Comparison of ENCODE assay signal across 9 mouse cellular contexts in the genomic region with DNA sequence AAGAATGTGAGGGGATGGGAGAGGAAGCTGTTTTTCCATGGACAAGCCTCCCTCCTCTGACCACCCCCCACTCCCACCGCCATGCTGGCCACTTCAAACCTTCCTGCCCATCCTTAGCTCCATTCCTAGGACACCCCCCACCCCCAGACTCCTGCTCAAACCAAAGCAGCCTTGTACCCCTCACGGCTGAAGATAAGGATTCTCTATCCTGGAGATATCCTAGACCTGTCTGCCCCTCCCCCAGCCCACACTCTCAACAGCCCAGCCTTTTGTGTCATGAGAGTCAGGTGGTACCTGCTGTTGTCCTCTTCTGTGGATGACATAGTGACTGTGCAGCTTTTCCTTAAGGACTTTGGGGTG. TPM values are rescaled to one million over a fixed set of nuclear protein-coding genes. Genes with fewer than 3 reads are reported as not detected.
A peak's percentile ranks its signal among the peaks of the same experiment; 100 is the strongest.
DNase-seq lines count a peak whose midpoint lies in the region; ATAC-seq and TF ChIP-seq lines count a peak whose summit lies in the region.
"Had no signal": no experiment of that assay in that cellular context is flagged by ENCODE, and none has a peak within 500 bp of the region (broad histone marks: within the 10 kb centered on the region; RNA-seq: fewer than 3 reads in every experiment).

No protein-coding gene starts in this region.

- 9% methylated on average over 2 of the region's 2 CpGs for WGBS in cerebellum, adult 2 months
- 35% methylated on average over 2 of the region's 2 CpGs for WGBS in kidney, postnatal 0 days
- 25% methylated on average over 2 of the region's 2 CpGs for WGBS in forebrain, postnatal 0 days
- 17% methylated on average over 2 of the region's 2 CpGs for WGBS in midbrain, embryonic 16.5 days

- H3K27me3 ChIP-seq in cerebellum, adult 2 months (ENCODE audit: control insufficient read depth, insufficient read depth, low read length) = no peaks in the 10 kb centered on the region
- no peaks in the 10 kb centered on the region for H3K27me3 ChIP-seq in kidney, postnatal 0 days (ENCODE audit: insufficient read depth, low read length)
- no peaks in the 10 kb centered on the region for H3K27me3 ChIP-seq in forebrain, postnatal 0 days (ENCODE audit: insufficient read depth, low read length)
- no peaks in the 10 kb centered on the region for H3K27me3 ChIP-seq in midbrain, embryonic 16.5 days (ENCODE audit: control insufficient read depth, insufficient read depth, low read depth, low read length)

- DNase-seq in cerebellum, adult 2 months = no peak
- DNase-seq in cerebellum, postnatal 4 days (ENCODE audit: low spot score in 2 of 2) = no peak
- no peak for DNase-seq in kidney, postnatal 0 days (ENCODE audit: low spot score)
- DNase-seq in kidney, adult 11 months = no peak
- DNase-seq in forebrain, postnatal 0 days = no peak
- DNase-seq in adrenal gland, postnatal 14 days = no peak

- no peak for TF ChIP-seq CTCF in cerebellum, adult 2 months (IDR thresholded peaks at IDR 0.05; ENCODE audit: borderline replicate concordance, insufficient read depth, low read depth, low read length)
- TF ChIP-seq CTCF in kidney, postnatal 0 days (IDR thresholded peaks at IDR 0.05; ENCODE audit: low read depth) = no peak
- TF ChIP-seq CTCF in forebrain, postnatal 0 days (IDR thresholded peaks at IDR 0.05; ENCODE audit: low read depth) = no peak

- peaks cover 48% of the 10 kb centered on the region for H3K4me1 ChIP-seq in cerebellum, adult 2 months (ENCODE audit: control insufficient read depth, insufficient read depth, low read length)
- peaks cover 33% of the 10 kb centered on the region for H3K4me1 ChIP-seq in kidney, postnatal 0 days (replicated peaks; ENCODE audit: insufficient read depth, low read length)
- 0 out of 2 replicates have a peak, but pooled peaks cover 7% of the 10 kb centered on the region for H3K4me1 ChIP-seq in forebrain, postnatal 0 days (ENCODE audit: insufficient read depth)
- peaks cover 13% of the 10 kb centered on the region for H3K4me1 ChIP-seq in midbrain, embryonic 16.5 days (ENCODE audit: control insufficient read depth, insufficient read depth, low read length)

- no peak overlapping the region for H3K9ac ChIP-seq in kidney, postnatal 0 days (ENCODE audit: low read depth, low read length)
- peak overlapping the region; percentile 14; the same call in 1 of the 2 replicates for H3K9ac ChIP-seq in forebrain, postnatal 0 days
- no peak overlapping the region for H3K9ac ChIP-seq in midbrain, embryonic 16.5 days (ENCODE audit: low read depth, low read length)
- H3K9ac ChIP-seq: liver, embryonic 15.5 days had no signal

- no peak for ATAC-seq in kidney, postnatal 0 days (replicated peaks; ENCODE audit: low FRiP score, low read depth)
- no peak for ATAC-seq in forebrain, postnatal 0 days
- ATAC-seq in midbrain, embryonic 16.5 days = no peak
- ATAC-seq in activated CD4-positive, CD25-positive, alpha-beta regulatory T cell, adult 4 months = no peak

- no peak for TF ChIP-seq POLR2A in cerebellum, adult 2 months (IDR thresholded peaks at IDR 0.05; ENCODE audit: borderline replicate concordance, insufficient read depth, low read length)

- peak overlapping the region; percentile 86 for H3K27ac ChIP-seq in cerebellum, adult 2 months (ENCODE audit: insufficient read depth, low read length)
- H3K27ac ChIP-seq in kidney, postnatal 0 days = peak overlapping the region; percentile 68; the same call in 1 of the 2 replicates
- H3K27ac ChIP-seq in forebrain, postnatal 0 days (ENCODE audit: low read depth, low read length) = peak overlapping the region; percentile 79
- peak overlapping the region; percentile 82 for H3K27ac ChIP-seq in midbrain, embryonic 16.5 days (ENCODE audit: low read length)
- H3K27ac ChIP-seq: liver, embryonic 15.5 days had no signal

- H3K4me3 ChIP-seq in cerebellum, adult 2 months (replicated peaks; ENCODE audit: insufficient read depth, low read depth, low read length) = no peak overlapping the region
- no peak overlapping the region for H3K4me3 ChIP-seq in kidney, postnatal 0 days (replicated peaks; ENCODE audit: low read depth, low read length)
- no peak overlapping the region for H3K4me3 ChIP-seq in forebrain, postnatal 0 days (ENCODE audit: low read depth, low read length)
- H3K4me3 ChIP-seq in midbrain, embryonic 16.5 days (ENCODE audit: low read depth, low read length) = no peak overlapping the region
- H3K4me3 ChIP-seq: liver, embryonic 15.5 days had no signal

- 0 out of 2 replicates have a peak, but pooled peaks cover 3% of the 10 kb centered on the region for H3K36me3 ChIP-seq in kidney, postnatal 0 days (ENCODE audit: insufficient read depth, low read length)
- H3K36me3 ChIP-seq in forebrain, postnatal 0 days (ENCODE audit: insufficient read depth) = no peaks in the 10 kb centered on the region
- H3K36me3 ChIP-seq in midbrain, embryonic 16.5 days (ENCODE audit: control insufficient read depth, insufficient read depth, low read length) = no peaks in the 10 kb centered on the region
- H3K36me3 ChIP-seq: liver, embryonic 15.5 days had no signal

- no peaks in the 10 kb centered on the region for H3K9me3 ChIP-seq in kidney, postnatal 0 days (replicated peaks; ENCODE audit: low read length)
- H3K9me3 ChIP-seq in forebrain, postnatal 0 days (ENCODE audit: low read length) = no peaks in the 10 kb centered on the region
- no peaks in the 10 kb centered on the region for H3K9me3 ChIP-seq in midbrain, embryonic 16.5 days (replicated peaks; ENCODE audit: control insufficient read depth, low read length, poor library complexity, severe bottlenecking)
- H3K9me3 ChIP-seq: liver, embryonic 15.5 days had no signal

- H3K4me2 ChIP-seq in kidney, postnatal 0 days (ENCODE audit: low read length) = no peak overlapping the region
- no peak overlapping the region for H3K4me2 ChIP-seq in forebrain, postnatal 0 days (ENCODE audit: low read depth)
- peak overlapping the region; percentile 7; the same call in 1 of the 2 replicates for H3K4me2 ChIP-seq in midbrain, embryonic 16.5 days (ENCODE audit: low read length)
- H3K4me2 ChIP-seq: liver, embryonic 15.5 days had no signal

RNA-seq across cellular contexts. Expression of a gene that starts 10.1 kb away (rescaled TPM):
- polyA plus RNA-seq in cerebellum, adult 2 months (2012; rRNA removed) = 14.2 and 14.4 TPM in 2 replicates
- 6.3 and 6.8 TPM in 2 replicates for polyA plus RNA-seq in kidney, postnatal 0 days (2015; fragmentation: Nextera tagmentation; extraction: Ambion mirVana)
- total RNA-seq in forebrain, postnatal 0 days (2014; rRNA removed) = 15.9 and 19.6 TPM in 2 replicates
- 8.8 and 10.9 TPM in 2 replicates for polyA plus RNA-seq in forebrain, postnatal 0 days (2015; fragmentation: Nextera tagmentation; extraction: Ambion mirVana)
- 9.8 and 10.4 TPM in 2 replicates for polyA plus RNA-seq in midbrain, embryonic 16.5 days (2015; fragmentation: Nextera tagmentation; extraction: Ambion mirVana)
- 14.2 and 15.5 TPM in 2 replicates for total RNA-seq in adrenal gland, postnatal 14 days (2021)
- polyA plus RNA-seq in activated CD4-positive, CD25-positive, alpha-beta regulatory T cell, adult 4 months (2017; shearing (Covaris generic)) = 1 to 10 TPM; 2.7 to 4.3 TPM

RNA-seq across cellular contexts. Expression of a gene that starts 15.9 kb away (rescaled TPM):
- polyA plus RNA-seq in cerebellum, adult 2 months (2012; rRNA removed) = 5,042 and 5,433 TPM in 2 replicates
- 135 and 148 TPM in 2 replicates for polyA plus RNA-seq in kidney, postnatal 0 days (2015; fragmentation: Nextera tagmentation; extraction: Ambion mirVana)
- total RNA-seq in forebrain, postnatal 0 days (2014; rRNA removed) = 1,430 and 1,456 TPM in 2 replicates
- 1,561 and 1,650 TPM in 2 replicates for polyA plus RNA-seq in forebrain, postnatal 0 days (2015; fragmentation: Nextera tagmentation; extraction: Ambion mirVana)
- polyA plus RNA-seq in midbrain, embryonic 16.5 days (2015; fragmentation: Nextera tagmentation; extraction: Ambion mirVana) = 1,397 and 1,482 TPM in 2 replicates
- total RNA-seq in adrenal gland, postnatal 14 days (2021) = 62.6 and 83.5 TPM in 2 replicates
- polyA plus RNA-seq in activated CD4-positive, CD25-positive, alpha-beta regulatory T cell, adult 4 months (2017; shearing (Covaris generic)) = 10 to 100 TPM; 21.3 to 26.2 TPM

RNA-seq across cellular contexts. Expression of a gene that starts 25.0 kb away (rescaled TPM):
- 52.7 and 54.4 TPM in 2 replicates for polyA plus RNA-seq in cerebellum, adult 2 months (2012; rRNA removed)
- polyA plus RNA-seq in kidney, postnatal 0 days (2015; fragmentation: Nextera tagmentation; extraction: Ambion mirVana) = 45.7 and 48.9 TPM in 2 replicates
- total RNA-seq in forebrain, postnatal 0 days (2014; rRNA removed) = 50.6 and 54.2 TPM in 2 replicates
- 60.7 and 71.2 TPM in 2 replicates for polyA plus RNA-seq in forebrain, postnatal 0 days (2015; fragmentation: Nextera tagmentation; extraction: Ambion mirVana)
- 70.4 and 71.8 TPM in 2 replicates for polyA plus RNA-seq in midbrain, embryonic 16.5 days (2015; fragmentation: Nextera tagmentation; extraction: Ambion mirVana)
- total RNA-seq in adrenal gland, postnatal 14 days (2021) = 32.5 and 34.6 TPM in 2 replicates
- polyA plus RNA-seq in activated CD4-positive, CD25-positive, alpha-beta regulatory T cell, adult 4 months (2017; shearing (Covaris generic)) = 10 to 100 TPM; 30.2 to 32.4 TPM

RNA-seq across cellular contexts. Expression of a gene that starts 25.0 kb away (rescaled TPM):
- 46.8 and 49.8 TPM in 2 replicates for polyA plus RNA-seq in cerebellum, adult 2 months (2012; rRNA removed)
- 57.8 and 61.4 TPM in 2 replicates for polyA plus RNA-seq in kidney, postnatal 0 days (2015; fragmentation: Nextera tagmentation; extraction: Ambion mirVana)
- total RNA-seq in forebrain, postnatal 0 days (2014; rRNA removed) = 27.8 and 30.1 TPM in 2 replicates
- 52.7 and 59.8 TPM in 2 replicates for polyA plus RNA-seq in forebrain, postnatal 0 days (2015; fragmentation: Nextera tagmentation; extraction: Ambion mirVana)
- 52.3 and 56.8 TPM in 2 replicates for polyA plus RNA-seq in midbrain, embryonic 16.5 days (2015; fragmentation: Nextera tagmentation; extraction: Ambion mirVana)
- 72.5 and 73.3 TPM in 2 replicates for total RNA-seq in adrenal gland, postnatal 14 days (2021)
- polyA plus RNA-seq in activated CD4-positive, CD25-positive, alpha-beta regulatory T cell, adult 4 months (2017; shearing (Covaris generic)) = 10 to 100 TPM; 72.7 to 78.9 TPM
